Mouse (Mus musculus) MEL (cell line): ENCODE data around the gene Itsn1.

Experiments used
- CTCF ChIP-seq, 3 experiments: IDR thresholded peaks in 2 of 3; conservative IDR thresholded peaks in 1 of 3; 2 replicates each; pipeline ENCODE4 v1.5.1; 2011 to 2012; ENCODE audit warnings: low read length in 3 of 3, low read depth in 2 of 3, mild to moderate bottlenecking in 2 of 3, improper control_type of control experiment in 1 of 3, inconsistent platforms in 1 of 3, mixed read lengths in 1 of 3, moderate library complexity in 1 of 3; ENCODE audit not compliant: control insufficient read depth in 1 of 3, insufficient read depth in 1 of 3, poor library complexity in 1 of 3, severe bottlenecking in 1 of 3
- GATA1 ChIP-seq: IDR thresholded peaks from 2 replicates; pipeline ENCODE4 v1.6.1; 2011; ENCODE audit warnings: low read depth, low read length, improper control_type of control experiment
- KAT2A ChIP-seq: conservative IDR thresholded peaks from 2 replicates; pipeline ENCODE4 v1.6.1; 2012; ENCODE audit warnings: low read depth, low read length, improper control_type of control experiment, inconsistent platforms
- NELFE ChIP-seq: IDR thresholded peaks from 2 replicates; pipeline ENCODE4 v1.6.1; 2011; ENCODE audit warnings: low read depth, low read length, improper control_type of control experiment
- POLR2A ChIP-seq, 2 experiments: IDR thresholded peaks; 2 replicates each; pipeline ENCODE4 v1.6.1; 2011 to 2012; ENCODE audit warnings: low read length in 2 of 2, mild to moderate bottlenecking in 2 of 2, control low read depth in 1 of 2, improper control_type of control experiment in 1 of 2, low read depth in 1 of 2, moderate library complexity in 1 of 2; ENCODE audit not compliant: control insufficient read depth in 1 of 2, insufficient read depth in 1 of 2, poor library complexity in 1 of 2
- POLR2AphosphoS2 ChIP-seq: IDR thresholded peaks from 2 replicates; pipeline ENCODE4 v1.6.1; 2011; ENCODE audit warnings: low read length, improper control_type of control experiment
- ZKSCAN1 ChIP-seq: IDR thresholded peaks from 2 replicates; pipeline ENCODE4 v1.6.1; 2012; ENCODE audit warnings: low read depth, mild to moderate bottlenecking, inconsistent platforms, low read length, improper control_type of control experiment, moderate library complexity

DNA sequence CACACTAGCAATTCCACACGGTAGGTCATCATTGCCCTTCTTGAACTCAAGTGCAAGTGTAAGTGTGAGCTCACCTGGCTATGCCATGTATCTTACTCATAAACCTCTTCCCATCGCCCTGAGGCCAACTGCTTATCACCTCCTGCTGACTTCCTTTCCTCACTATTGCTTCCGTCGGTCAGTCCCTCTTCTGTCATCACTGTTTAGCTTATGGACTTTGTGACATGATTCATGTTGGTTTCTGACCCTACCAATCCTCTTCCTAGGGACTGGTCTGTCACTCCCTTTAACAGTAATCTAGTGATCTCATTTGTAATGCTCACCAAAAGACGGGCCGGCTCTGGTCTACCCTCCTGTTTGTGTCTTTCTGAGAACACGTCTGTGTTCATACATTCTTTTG, 18.8 kb upstream of the Itsn1 start:
- TF ChIP-seq ZKSCAN1, result no peak
- TF ChIP-seq KAT2A, result no peak
- no peak for TF ChIP-seq NELFE
- no peak for TF ChIP-seq CTCF (IDR thresholded peaks at IDR 0.05 in 2 of 3, conservative IDR thresholded peaks at IDR 0.05 in 1 of 3; ENCODE audit: control insufficient read depth in 1 of 3, insufficient read depth in 1 of 3, low read depth in 2 of 3, low read length in 3 of 3, poor library complexity in 1 of 3, severe bottlenecking in 1 of 3)
- no peak for TF ChIP-seq GATA1
- no peak for TF ChIP-seq POLR2A (IDR thresholded peaks at IDR 0.05; ENCODE audit: control insufficient read depth in 1 of 2, insufficient read depth in 1 of 2, low read depth in 1 of 2, low read length in 2 of 2, poor library complexity in 1 of 2)
- TF ChIP-seq POLR2AphosphoS2, result no peak
